Comparison of ENCODE assay signal across 11 mouse cellular contexts in genomic region chr3:100736539-100736938, GRCm38 (mm10).
"Had no signal": no experiment of that assay in that cellular context is flagged by ENCODE, and none has a peak within 500 bp of the region (broad histone marks: within the 10 kb centered on the region; RNA-seq: fewer than 3 reads in every experiment).

No protein-coding gene starts in this region.

- DNase-seq: kidney, adult 11 months; kidney, adult 8-10 months; kidney, postnatal 10 days; kidney, postnatal 36 days; liver, embryonic 13.5 days; lung, adult 2 months; lung, postnatal 14 days; lung, postnatal 4 days; midbrain, embryonic 14.5 days; thymus, adult 18-20 months; thymus, postnatal 36 days had no signal
